Mouse (Mus musculus) frontal cortex, adult (tissue): ENCODE measurements at regions not wholly inside any gene's neighbourhood (a gene's known extent, or its start where the extent isn't known, plus 50 kb on each side); places are given as distances from the start of the nearest gene placed in this dataset.

Experiments
- ATAC-seq: cut with Nextera tagmentation; 2 replicates; pipeline ENCODE4 v1.9.2; 2017; ENCODE audit warnings: mild to moderate bottlenecking, moderate library complexity, mixed read lengths; ENCODE audit not compliant: low TSS enrichment

GRCm38 (mm10) chr10:51963671-51964070 lies 58.6 kb upstream of the Vgll2 start:
- no peak for ATAC-seq

GRCm38 (mm10) chr10:51970113-51970512 lies 52.2 kb upstream of the Vgll2 start:
- ATAC-seq = no peak
